Mouse (Mus musculus) liver, adult 2 months (tissue): Measurements from ENCODE around the gene Mgst2. TPM values are rescaled to one million over a fixed set of nuclear protein-coding genes. Genes with fewer than 3 reads are reported as not detected.

ENCODE experiments used
- DNase-seq: peaks from one replicate; pipeline ENCODE4 v3.0.0-alpha.2; 2011; ENCODE audit warnings: low read depth, low spot score; ENCODE audit errors: extremely low read depth
- H3K27ac ChIP-seq: fragments of 200-500 bp; replicated peaks from 2 replicates; pipeline ENCODE4 v1.5.1; 2012; ENCODE audit warnings: low read depth, mild to moderate bottlenecking, control low read depth, inconsistent platforms, low read length; ENCODE audit not compliant: insufficient read depth
- H3K27me3 ChIP-seq: fragments of 200-500 bp; 2 replicates; pipeline ENCODE4 v1.6.1; 2012; ENCODE audit warnings: mild to moderate bottlenecking, moderate library complexity, low read length, inconsistent platforms; ENCODE audit not compliant: control insufficient read depth, insufficient read depth
- H3K36me3 ChIP-seq: fragments of 200-500 bp; 2 replicates; pipeline ENCODE4 v1.6.1; 2012; ENCODE audit warnings: low read length, inconsistent platforms; ENCODE audit not compliant: control insufficient read depth, insufficient read depth
- H3K4me1 ChIP-seq: fragments of 200-500 bp; 2 replicates; pipeline ENCODE4 v1.6.1; 2011; ENCODE audit warnings: low read length; ENCODE audit not compliant: control insufficient read depth, insufficient read depth
- H3K4me3 ChIP-seq: fragments of 200-500 bp; 2 replicates; pipeline ENCODE4 v1.5.1; 2011; ENCODE audit warnings: low read depth, mild to moderate bottlenecking, control low read depth, low read length, moderate library complexity; ENCODE audit not compliant: insufficient read depth
- H3K79me2 ChIP-seq: fragments of 200-500 bp; 2 replicates; pipeline ENCODE4 v1.6.1; 2012; ENCODE audit warnings: inconsistent platforms, mild to moderate bottlenecking, low read length, moderate library complexity; ENCODE audit not compliant: control insufficient read depth, insufficient read depth
- H3K9ac ChIP-seq: fragments of 200-500 bp; 2 replicates; pipeline ENCODE4 v1.6.1; 2012; ENCODE audit warnings: low read depth, mild to moderate bottlenecking, control low read depth, inconsistent platforms, low read length
- CTCF ChIP-seq: fragments of 200-500 bp; IDR thresholded peaks from 2 replicates; pipeline ENCODE4 v1.5.1; 2011; ENCODE audit warnings: low read depth, low read length, control low read depth
- POLR2A ChIP-seq: fragments of 200-500 bp; IDR thresholded peaks from 2 replicates; pipeline ENCODE4 v1.6.1; 2011; ENCODE audit warnings: low read length, control low read depth; ENCODE audit not compliant: insufficient read depth; ENCODE audit errors: extremely low read depth
- WGBS: fragments of 180-500 bp; shearing (Covaris S2); methylation state at CpG from one replicate; pipeline ENCODE4 v1.1.7; 2018; 5-methylcytosine and 5-hydroxymethylcytosine counted together
- polyA plus RNA-seq: library from polyadenylated mRNA; depleted of rRNA; stranded (reverse); fragments of >200 nt; gene quantifications from 2 replicates; pipeline ENCODE4 v1.2.3, GENCODE M21; 2012
- total RNA-seq: library from RNA; depleted of rRNA; stranded (reverse); fragments of >200 nt; gene quantifications from 2 replicates; pipeline ENCODE4 v1.2.3, GENCODE M21; 2014

The Mgst2 gene
- total and polyA plus RNA-seq, 2 experiments: 0.02 TPM; not detected in 1

- H3K36me3 ChIP-seq: no peaks in the 10 kb centered on the region
- 95% methylated on average over 6 of the region's 6 CpGs for WGBS
- no peak for DNase-seq
- H3K4me3 ChIP-seq: no peak overlapping the region
- H3K27ac ChIP-seq: no peak overlapping the region
- no peaks in the 10 kb centered on the region for H3K4me1 ChIP-seq
- no peak overlapping the region for H3K9ac ChIP-seq
- no peak for TF ChIP-seq CTCF
- no peak for TF ChIP-seq POLR2A
- no peaks in the 10 kb centered on the region for H3K79me2 ChIP-seq
- H3K27me3 ChIP-seq: no peaks in the 10 kb centered on the region
These were observed 22.8 kb upstream of the Mgst2 start for GRCm38 (mm10) chr3:51637326-51637725.

- no peak overlapping the region for H3K27ac ChIP-seq
- 77% methylated on average over 6 of the region's 6 CpGs for WGBS
- H3K9ac ChIP-seq: no peak overlapping the region
- no peaks in the 10 kb centered on the region for H3K27me3 ChIP-seq
- TF ChIP-seq POLR2A: no peak
- no peak for TF ChIP-seq CTCF
- no peaks in the 10 kb centered on the region for H3K79me2 ChIP-seq
- H3K36me3 ChIP-seq: no peaks in the 10 kb centered on the region
- DNase-seq: no peak
- H3K4me3 ChIP-seq: no peak overlapping the region
- H3K4me1 ChIP-seq: no peaks in the 10 kb centered on the region
These were observed 21.9 kb upstream of the Mgst2 start for GRCm38 (mm10) chr3:51638260-51638659.

GRCm38 (mm10) chr3:51645484-51645883 lies 14.7 kb upstream of the Mgst2 start:
- 92% methylated on average over 6 of the region's 6 CpGs for WGBS
- Histone ChIP-seq H3K36me3 (no peaks in the 10 kb centered on the region), H3K27me3 (no peaks in the 10 kb centered on the region)

DNA sequence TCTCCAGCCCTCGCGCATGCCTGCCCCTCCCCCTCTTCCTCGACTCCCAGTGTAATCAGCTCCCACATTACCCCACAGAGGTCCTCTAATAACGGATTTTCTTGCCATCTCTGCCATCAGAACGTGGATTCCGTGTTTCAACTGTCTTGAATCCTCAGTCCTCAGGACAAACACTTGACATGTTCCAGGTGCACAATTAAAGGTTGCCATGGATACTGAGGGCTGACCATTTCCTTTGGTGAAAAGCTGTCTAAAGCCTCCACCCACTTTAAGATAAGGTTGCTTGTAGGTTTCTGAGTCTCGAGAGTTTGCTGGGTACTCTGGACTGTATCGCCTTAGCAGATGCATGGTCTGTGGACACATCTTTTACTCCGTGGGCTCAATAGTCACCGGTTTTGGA lies 13.9 kb upstream of the Mgst2 start:
- 74% methylated on average over 10 of the region's 10 CpGs for WGBS
- Histone ChIP-seq H3K27me3 (no peaks in the 10 kb centered on the region), H3K79me2 (no peaks in the 10 kb centered on the region), H3K9ac (no peak overlapping the region), H3K4me1 (no peaks in the 10 kb centered on the region), H3K27ac (no peak overlapping the region), H3K36me3 (no peaks in the 10 kb centered on the region), H3K4me3 (no peak overlapping the region)
- TF ChIP-seq POLR2A: no peak
- TF ChIP-seq CTCF: no peak
- DNase-seq: no peak

More at GRCm38 (mm10) chr3:51645484-51645883, 14.7 kb upstream of the Mgst2 start:
- DNase-seq: no peak
- no peak for TF ChIP-seq CTCF
- TF ChIP-seq POLR2A: no peak
- no peaks in the 10 kb centered on the region for H3K4me1 ChIP-seq
- no peak overlapping the region for H3K27ac ChIP-seq
- no peak overlapping the region for H3K9ac ChIP-seq
- H3K4me3 ChIP-seq: no peak overlapping the region
- no peaks in the 10 kb centered on the region for H3K79me2 ChIP-seq

DNA sequence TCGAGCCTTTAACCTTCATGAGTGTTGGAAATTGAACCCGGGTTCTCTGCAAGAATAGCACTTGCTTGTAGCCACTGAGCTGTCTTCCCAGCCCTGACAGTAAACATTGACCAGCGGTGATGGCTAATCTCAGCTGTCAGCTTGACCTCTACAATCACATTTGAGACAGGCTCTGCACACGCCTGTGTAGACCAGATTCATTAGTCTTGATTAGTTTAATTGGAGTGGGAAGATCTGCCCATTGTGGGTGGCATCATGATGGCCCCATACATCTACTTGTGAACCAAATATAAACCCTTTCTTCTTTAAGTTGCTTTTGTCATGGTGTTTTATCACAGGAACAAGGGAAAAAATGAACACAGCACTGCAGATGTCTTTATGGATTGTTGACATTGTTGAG lies 12.8 kb upstream of the Mgst2 start:
- H3K27ac ChIP-seq: no peak overlapping the region
- no peaks in the 10 kb centered on the region for H3K79me2 ChIP-seq
- TF ChIP-seq POLR2A (no peak), CTCF (no peak)
- no peak overlapping the region for H3K9ac ChIP-seq
- DNase-seq: no peak
- WGBS: 66% methylated on average over 4 of the region's 4 CpGs
- H3K4me1 ChIP-seq: no peaks in the 10 kb centered on the region; the same call in 1 of the 2 replicates
- H3K4me3 ChIP-seq: no peak overlapping the region
- H3K27me3 ChIP-seq: no peaks in the 10 kb centered on the region
- H3K36me3 ChIP-seq: no peaks in the 10 kb centered on the region

DNA sequence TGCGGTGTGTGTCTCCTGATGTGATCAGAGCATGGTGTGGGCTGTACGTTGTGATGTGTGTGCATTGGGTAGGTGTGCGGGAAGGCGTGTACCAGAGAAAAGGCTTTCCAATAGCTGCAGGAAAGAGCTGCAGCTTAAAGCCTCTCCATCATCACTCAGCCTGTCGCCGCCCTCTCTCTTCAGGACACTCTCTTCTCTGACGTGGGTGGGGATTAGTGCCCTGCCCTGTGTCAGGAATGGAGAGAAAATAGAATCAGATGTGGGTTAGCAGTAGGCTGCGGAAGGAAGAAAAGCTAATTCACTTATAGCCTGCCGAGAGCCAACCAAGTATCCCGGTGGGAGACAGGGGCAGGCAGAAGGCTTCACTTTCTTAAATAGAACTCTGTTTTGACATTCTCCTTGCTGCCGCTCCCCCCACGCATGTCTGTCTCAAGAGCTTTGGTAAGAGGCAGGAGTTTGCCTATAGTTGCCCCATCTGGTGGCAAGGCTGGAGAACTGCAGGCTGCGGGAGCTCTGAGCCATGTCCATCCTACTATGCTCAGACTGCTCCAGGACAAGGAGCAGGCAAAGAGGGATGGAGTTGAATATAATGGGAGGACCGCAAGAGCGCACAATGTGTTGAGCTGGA lies 12.0 kb upstream of the Mgst2 start:
- no peaks in the 10 kb centered on the region for H3K27me3 ChIP-seq
- TF ChIP-seq POLR2A: no peak
- TF ChIP-seq CTCF: peak; percentile 98
- WGBS: 46% methylated on average over 15 of the region's 15 CpGs
- DNase-seq: peak; percentile 22
- no peak overlapping the region for H3K27ac ChIP-seq
- H3K9ac ChIP-seq: no peak overlapping the region
- no peaks in the 10 kb centered on the region for H3K36me3 ChIP-seq
- no peaks in the 10 kb centered on the region; the same call in 1 of the 2 replicates for H3K4me1 ChIP-seq
- H3K4me3 ChIP-seq: no peak overlapping the region
- no peaks in the 10 kb centered on the region for H3K79me2 ChIP-seq
